Mouse (Mus musculus) gastrocnemius, adult 18-20 months (tissue): ENCODE measurements around the gene Agrp. TPM values are rescaled to one million over a fixed set of nuclear protein-coding genes. Genes with fewer than 3 reads are reported as not detected.

Experiments used
- DNase-seq: peaks from one replicate; pipeline ENCODE4 v3.0.0; 2021; ENCODE audit warnings: low spot score
- microRNA-seq: library from miRNA; unstranded; fragments of <30 nt; microRNA quantifications from one replicate; pipeline ENCODE4 v1.2.0, GENCODE M21; 2021
- total RNA-seq, 2 experiments: library from RNA; stranded (reverse); gene quantifications; 2 replicates each; pipeline ENCODE4 v1.2.3; 2021

The Agrp gene
- total RNA-seq, 2 experiments from 2014 or later, result 0.52 to 1.2 TPM

GRCm38 (mm10) chr8:105520521-105520920 is 116.7 kb downstream of the Agrp start:
- no peak for DNase-seq

GRCm38 (mm10) chr8:105519591-105519990 is 117.6 kb downstream of the Agrp start:
- DNase-seq, result no peak

- DNase-seq, result peak; percentile 45
Measured at GRCm38 (mm10) chr8:105518436-105519313, 118.5 kb downstream of the Agrp start, which contains the start of gene Hsd11b2. Hsd11b2 (plus strand) TSS chr8:105518755.

GRCm38 (mm10) chr8:105517346-105517745 is 119.8 kb downstream of the Agrp start:
- no peak for DNase-seq

Small RNAs within 50 kb of the gene (microRNA-seq; reads per million reads assigned to microRNA genes)
- not detected for gene Mir1966

Other genes starting within 250 kb of the Agrp start
- gene Kctd19, start 223.9 kb downstream of the Agrp start, total RNA-seq, result under 1 TPM in 1 of 2 experiments, not detected in 1; 0.21 TPM
- gene Lrrc36, start 223.8 kb downstream of the Agrp start, total RNA-seq, result under 1 TPM; 0.41 to 0.64 TPM
- gene Tppp3, start 165.9 kb downstream of the Agrp start, total RNA-seq, result 10 to 100 TPM; 47.9 to 56.7 TPM
- 10 to 100 TPM; 10.3 to 11.6 TPM for gene Zdhhc1, start 140.5 kb downstream of the Agrp start, total RNA-seq
- under 1 TPM in 1 of 2 experiments, not detected in 1; 0.11 TPM for gene Hsd11b2, start 118.6 kb downstream of the Agrp start, total RNA-seq
- gene Atp6v0d1, start 71.3 kb downstream of the Agrp start, total RNA-seq, result 10 to 100 TPM; 40.1 to 42.7 TPM
- gene Ripor1, start 32.1 kb downstream of the Agrp start, total RNA-seq, result 10 to 100 TPM; 17.1 to 21.7 TPM
- gene Ctcf, start 825 bp downstream of the Agrp start, total RNA-seq, result 10 to 100 TPM; 33.6 to 34.2 TPM
- under 1 TPM in 1 of 2 experiments, not detected in 1; 0.05 TPM for gene Carmil2, start 48.9 kb upstream of the Agrp start, total RNA-seq
- gene Acd, start 63.7 kb upstream of the Agrp start, total RNA-seq, result 1 to 10 TPM; 5.0 to 5.4 TPM
- gene Pard6a, start 63.8 kb upstream of the Agrp start, total RNA-seq, result 1 to 10 TPM; 5.5 to 6.2 TPM
- not detected for gene 4933405L10Rik, start 70.3 kb upstream of the Agrp start, total RNA-seq
- gene Enkd1, start 70.8 kb upstream of the Agrp start, total RNA-seq, result 1 to 10 TPM in 1 of 2 experiments, under 1 TPM in 1; 0.69 to 1.4 TPM
- 1 to 10 TPM; 6.9 to 8.4 TPM for gene Gfod2, start 121.3 kb upstream of the Agrp start, total RNA-seq
- 10 to 100 TPM; 25.6 to 27.4 TPM for gene Ranbp10, start 190.0 kb upstream of the Agrp start, total RNA-seq
- gene Tsnaxip1, start 190.3 kb upstream of the Agrp start, total RNA-seq, result not detected
- gene Cenpt, start 215.9 kb upstream of the Agrp start, total RNA-seq, result under 1 TPM; 0.93 to 0.98 TPM
- 10 to 100 TPM; 21.9 to 22.0 TPM for gene Thap11, start 217.7 kb upstream of the Agrp start, total RNA-seq
- 10 to 100 TPM; 43.7 to 44.5 TPM for gene Nutf2, start 223.2 kb upstream of the Agrp start, total RNA-seq
- 10 to 100 TPM; 19.7 to 20.6 TPM for gene Edc4, start 243.5 kb upstream of the Agrp start, total RNA-seq